In genomic region chr8:94828284-94828683, GRCm38 (mm10) we compare ENCODE assay signal across 23 mouse cellular contexts. TPM values are rescaled to one million over a fixed set of nuclear protein-coding genes. Genes with fewer than 3 reads are reported as not detected.
"Had no signal": no experiment of that assay in that cellular context is flagged by ENCODE, and none has a peak within 500 bp of the region (broad histone marks: within the 10 kb centered on the region; RNA-seq: fewer than 3 reads in every experiment).

No protein-coding gene starts in this region.

- H3K4me2 ChIP-seq: lung, embryonic 14.5 days; midbrain, embryonic 13.5 days; neural tube, embryonic 13.5 days; neural tube, embryonic 15.5 days had no signal

- H3K27ac ChIP-seq: liver, embryonic 14.5 days; midbrain, embryonic 10.5 days; midbrain, embryonic 13.5 days; neural tube, embryonic 13.5 days; neural tube, embryonic 15.5 days had no signal

- H3K4me1 ChIP-seq: midbrain, embryonic 10.5 days; midbrain, embryonic 13.5 days; neural tube, embryonic 13.5 days had no signal

- ATAC-seq: midbrain, embryonic 13.5 days; midbrain, embryonic 16.5 days had no signal

- H3K9me3 ChIP-seq: midbrain, embryonic 13.5 days; neural tube, embryonic 13.5 days; neural tube, embryonic 15.5 days had no signal

- DNase-seq: lung, adult 18-20 months; lung, embryonic 14.5 days; lung, postnatal 10 days; lung, postnatal 4 days; retina, postnatal 1 day; right cerebral cortex, adult 18-20 months; right cerebral cortex, postnatal 25 days; right cerebral cortex, postnatal 4 days; spleen, adult 18-20 months; thymus, adult 2 months; thymus, postnatal 25 days; thymus, postnatal 4 days had no signal

- H3K9ac ChIP-seq: liver, embryonic 14.5 days; lung, embryonic 14.5 days; midbrain, embryonic 13.5 days; neural tube, embryonic 13.5 days; neural tube, embryonic 15.5 days had no signal

- H3K27me3 ChIP-seq: midbrain, embryonic 13.5 days; neural tube, embryonic 13.5 days; neural tube, embryonic 15.5 days had no signal

- H3K4me3 ChIP-seq: midbrain, embryonic 10.5 days; midbrain, embryonic 13.5 days; myocyte; neural tube, embryonic 13.5 days; neural tube, embryonic 15.5 days had no signal

RNA-seq across cellular contexts. Expression of gene Ccl17, which starts 18.0 kb away (rescaled TPM):
- polyA plus RNA-seq: liver, embryonic 16.5 days; lung, embryonic 14.5 days; lung, embryonic 16.5 days; midbrain, embryonic 10.5 days; neural tube, embryonic 11.5 days; neural tube, embryonic 13.5 days; stomach, embryonic 14.5 days had no signal
